ENCODE assay signal across 14 mouse cellular contexts in genomic region chr1:89103004-89103263, GRCm38 (mm10). TPM values are rescaled to one million over a fixed set of nuclear protein-coding genes. Genes with fewer than 3 reads are reported as not detected.
DNase-seq lines count a peak whose midpoint lies in the region; ATAC-seq lines count a peak whose summit lies in the region.
"Had no signal": no experiment of that assay in that cellular context is flagged by ENCODE, and none has a peak within 500 bp of the region (broad histone marks: within the 10 kb centered on the region; RNA-seq: fewer than 3 reads in every experiment).

No protein-coding gene starts in this region.

- no peaks in the 10 kb centered on the region for H3K27me3 ChIP-seq in forebrain, embryonic 10.5 days (ENCODE audit: poor library complexity, severe bottlenecking)
- H3K27me3 ChIP-seq in forebrain, embryonic 16.5 days (replicated peaks; ENCODE audit: control insufficient read depth, insufficient read depth, low read length) = no peaks in the 10 kb centered on the region
- no peaks in the 10 kb centered on the region for H3K27me3 ChIP-seq in hindbrain, embryonic 10.5 days (ENCODE audit: insufficient read depth, poor library complexity, severe bottlenecking)
- no peaks in the 10 kb centered on the region for H3K27me3 ChIP-seq in hindbrain, embryonic 12.5 days
- H3K27me3 ChIP-seq in midbrain, embryonic 10.5 days (ENCODE audit: low read depth, poor library complexity, severe bottlenecking) = no peaks in the 10 kb centered on the region
- no peaks in the 10 kb centered on the region for H3K27me3 ChIP-seq in midbrain, embryonic 15.5 days (replicated peaks)

- no peak for ATAC-seq in forebrain, embryonic 16.5 days
- no peak for ATAC-seq in hindbrain, embryonic 12.5 days (ENCODE audit: low FRiP score)
- ATAC-seq in midbrain, embryonic 15.5 days (replicated peaks) = no peak

- H3K9ac ChIP-seq in forebrain, embryonic 16.5 days (replicated peaks; ENCODE audit: low read depth, low read length) = no peak overlapping the region
- H3K9ac ChIP-seq in hindbrain, embryonic 12.5 days = no peak overlapping the region
- H3K9ac ChIP-seq in midbrain, embryonic 15.5 days = no peak overlapping the region

- no peak overlapping the region for H3K4me2 ChIP-seq in forebrain, embryonic 16.5 days (ENCODE audit: low read length)
- no peak overlapping the region for H3K4me2 ChIP-seq in hindbrain, embryonic 12.5 days (replicated peaks)
- H3K4me2 ChIP-seq in midbrain, embryonic 15.5 days = no peak overlapping the region

- intact Hi-C loops in left cerebral cortex, postnatal 36 days (cut with DNase I) = no loop called here

- peak overlapping the region; percentile 85 for H3K27ac ChIP-seq in forebrain, embryonic 10.5 days
- H3K27ac ChIP-seq in forebrain, embryonic 16.5 days (ENCODE audit: low read length) = no peak overlapping the region
- H3K27ac ChIP-seq in hindbrain, embryonic 10.5 days = peak overlapping the region; percentile 86
- H3K27ac ChIP-seq in hindbrain, embryonic 12.5 days = no peak overlapping the region
- H3K27ac ChIP-seq in midbrain, embryonic 10.5 days (replicated peaks) = peak overlapping the region; percentile 79
- no peak overlapping the region for H3K27ac ChIP-seq in midbrain, embryonic 15.5 days
- H3K27ac ChIP-seq: macrophage had no signal

- WGBS in forebrain, embryonic 10.5 days = 25% methylated on average over 3 of the region's 3 CpGs
- 33% methylated on average over 3 of the region's 3 CpGs for WGBS in forebrain, embryonic 16.5 days
- WGBS in hindbrain, embryonic 10.5 days = 23% methylated on average over 3 of the region's 3 CpGs
- 27% methylated on average over 3 of the region's 3 CpGs for WGBS in hindbrain, embryonic 12.5 days
- WGBS in midbrain, embryonic 10.5 days = 32% methylated on average over 3 of the region's 3 CpGs
- 32% methylated on average over 3 of the region's 3 CpGs for WGBS in midbrain, embryonic 15.5 days

- H3K36me3 ChIP-seq in forebrain, embryonic 10.5 days (replicated peaks) = 0 out of 2 replicates have a peak, but pooled peaks cover 6% of the 10 kb centered on the region
- H3K36me3 ChIP-seq in forebrain, embryonic 16.5 days (ENCODE audit: control insufficient read depth, insufficient read depth) = no peaks in the 10 kb centered on the region
- H3K36me3 ChIP-seq in hindbrain, embryonic 10.5 days = 0 out of 2 replicates have a peak, but pooled peaks cover 7% of the 10 kb centered on the region
- no peaks in the 10 kb centered on the region for H3K36me3 ChIP-seq in hindbrain, embryonic 12.5 days
- no peaks in the 10 kb centered on the region; the same call in 1 of the 2 replicates for H3K36me3 ChIP-seq in midbrain, embryonic 10.5 days
- no peaks in the 10 kb centered on the region for H3K36me3 ChIP-seq in midbrain, embryonic 15.5 days (replicated peaks)

- peak overlapping the region; percentile 22; the same call in 1 of the 2 replicates for H3K4me3 ChIP-seq in forebrain, embryonic 10.5 days
- no peak overlapping the region for H3K4me3 ChIP-seq in forebrain, embryonic 16.5 days (replicated peaks; ENCODE audit: low read length)
- 0 out of 2 replicates have a peak overlapping the region, but pooled peaks have one; percentile 5 for H3K4me3 ChIP-seq in hindbrain, embryonic 10.5 days
- H3K4me3 ChIP-seq in hindbrain, embryonic 12.5 days = no peak overlapping the region
- no peak overlapping the region for H3K4me3 ChIP-seq in midbrain, embryonic 10.5 days
- H3K4me3 ChIP-seq in midbrain, embryonic 15.5 days = no peak overlapping the region
- H3K4me3 ChIP-seq: gastrocnemius, adult 2 months had no signal

- no peaks in the 10 kb centered on the region for H3K9me3 ChIP-seq in forebrain, embryonic 10.5 days
- H3K9me3 ChIP-seq in forebrain, embryonic 16.5 days (ENCODE audit: control insufficient read depth, low read length) = no peaks in the 10 kb centered on the region
- H3K9me3 ChIP-seq in hindbrain, embryonic 10.5 days = no peaks in the 10 kb centered on the region
- H3K9me3 ChIP-seq in hindbrain, embryonic 12.5 days (replicated peaks) = no peaks in the 10 kb centered on the region
- no peaks in the 10 kb centered on the region for H3K9me3 ChIP-seq in midbrain, embryonic 10.5 days (replicated peaks)
- H3K9me3 ChIP-seq in midbrain, embryonic 15.5 days = no peaks in the 10 kb centered on the region

- H3K4me1 ChIP-seq in forebrain, embryonic 10.5 days = peaks cover 59% of the 10 kb centered on the region
- peaks cover 5% of the 10 kb centered on the region; the same call in 1 of the 2 replicates for H3K4me1 ChIP-seq in forebrain, embryonic 16.5 days (replicated peaks; ENCODE audit: control insufficient read depth, insufficient read depth, low read length)
- H3K4me1 ChIP-seq in hindbrain, embryonic 10.5 days (replicated peaks) = peaks cover 57% of the 10 kb centered on the region
- H3K4me1 ChIP-seq in hindbrain, embryonic 12.5 days = peaks cover 51% of the 10 kb centered on the region
- H3K4me1 ChIP-seq in midbrain, embryonic 10.5 days = peaks cover 56% of the 10 kb centered on the region
- peaks cover 11% of the 10 kb centered on the region; the same call in 1 of the 2 replicates for H3K4me1 ChIP-seq in midbrain, embryonic 15.5 days

- DNase-seq in forebrain, embryonic 10.5 days (ENCODE audit: extremely low spot score, low spot score) = no peak
- peak; percentile 34 for DNase-seq in hindbrain, embryonic 10.5 days (ENCODE audit: low spot score)
- no peak for DNase-seq in midbrain, embryonic 10.5 days (ENCODE audit: low spot score)
- DNase-seq in mesoderm, embryonic 11.5 days (ENCODE audit: low read depth, low spot score) = peak; percentile 35
- DNase-seq in left cerebral cortex, postnatal 36 days (ENCODE audit: low spot score in 2 of 2) = no peak
- DNase-seq: cerebellum, adult 11 months; kidney, postnatal 36 days; layer of hippocampus, postnatal 36 days; liver had no signal

RNA-seq across cellular contexts. Expression of gene Sh3bp4, which starts 32.7 kb away (rescaled TPM):
- 27.7 and 28.7 TPM in 2 replicates for polyA plus RNA-seq in forebrain, embryonic 10.5 days (2016; fragmentation: Nextera tagmentation; extraction: Ambion mirVana)
- polyA plus RNA-seq in forebrain, embryonic 16.5 days (2015; fragmentation: Nextera tagmentation; extraction: Ambion mirVana) = 20.6 and 22.2 TPM in 2 replicates
- polyA plus RNA-seq in hindbrain, embryonic 10.5 days (2016; fragmentation: Nextera tagmentation; extraction: Ambion mirVana) = 25.3 and 27.2 TPM in 2 replicates
- polyA plus RNA-seq in hindbrain, embryonic 12.5 days (2016; fragmentation: Nextera tagmentation; extraction: Ambion mirVana) = 28.0 and 31.4 TPM in 2 replicates
- 23.8 and 25.1 TPM in 2 replicates for polyA plus RNA-seq in midbrain, embryonic 10.5 days (2016; fragmentation: Nextera tagmentation; extraction: Ambion mirVana)
- polyA plus RNA-seq in midbrain, embryonic 15.5 days (2015; fragmentation: Nextera tagmentation; extraction: Ambion mirVana) = 12.3 and 12.4 TPM in 2 replicates
- 10 to 100 TPM; 16.0 to 21.0 TPM for total RNA-seq in left cerebral cortex, postnatal 36 days (2021)

Comparison
In these comparisons a context has a peak if more than half of its experiments do, and no peak if none do; other contexts are left out.
1. H3K27ac ChIP-seq: peak in forebrain, embryonic 10.5 days (single experiment), hindbrain, embryonic 10.5 days (single experiment) and midbrain, embryonic 10.5 days (single experiment); none in forebrain, embryonic 16.5 days (single experiment), hindbrain, embryonic 12.5 days (single experiment) and midbrain, embryonic 15.5 days (single experiment).
2. H3K4me3 ChIP-seq: peak in forebrain, embryonic 10.5 days (single experiment) and hindbrain, embryonic 10.5 days (single experiment); none in forebrain, embryonic 16.5 days (single experiment), hindbrain, embryonic 12.5 days (single experiment), midbrain, embryonic 10.5 days (single experiment) and midbrain, embryonic 15.5 days (single experiment).
3. DNase-seq: peak in hindbrain, embryonic 10.5 days (single experiment) and mesoderm, embryonic 11.5 days (single experiment); none in forebrain, embryonic 10.5 days (single experiment), midbrain, embryonic 10.5 days (single experiment) and left cerebral cortex, postnatal 36 days (0 of 2).